ENCODE assay signal across 17 mouse cellular contexts in the genomic region with DNA sequence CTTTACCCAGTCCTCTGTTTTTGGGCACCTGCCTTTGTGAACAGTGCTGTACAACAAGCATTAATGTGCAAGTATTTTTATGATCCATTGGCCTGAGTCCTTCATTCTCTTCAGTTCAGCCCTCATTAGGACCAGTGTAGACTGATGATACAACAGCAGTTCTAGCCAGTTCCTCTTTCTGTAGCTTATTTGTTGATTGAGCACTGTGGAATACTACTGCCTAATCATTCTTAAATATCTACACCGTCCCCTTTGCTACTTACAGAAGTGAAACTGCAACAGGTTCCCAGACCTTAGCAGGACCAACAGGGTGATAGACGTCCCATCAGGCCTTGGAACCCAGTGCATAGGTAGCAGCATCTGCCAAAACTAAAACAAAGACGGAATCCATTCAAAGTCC. TPM values are rescaled to one million over a fixed set of nuclear protein-coding genes. Genes with fewer than 3 reads are reported as not detected.
DNase-seq lines count a peak whose midpoint lies in the region; ATAC-seq lines count a peak whose summit lies in the region.
"Had no signal": no experiment of that assay in that cellular context is flagged by ENCODE, and none has a peak within 500 bp of the region (broad histone marks: within the 10 kb centered on the region; RNA-seq: fewer than 3 reads in every experiment).

No protein-coding gene starts in this region.

- peak; percentile 83 for ATAC-seq in granulocyte monocyte progenitor cell, adult 5-6 weeks (replicated peaks; ENCODE audit: poor library complexity, severe bottlenecking)
- ATAC-seq: forebrain, embryonic 14.5 days; forebrain, embryonic 16.5 days had no signal

- DNase-seq in A20 (ENCODE audit: low read depth, low spot score) = peak; percentile 19
- DNase-seq in MEL-GATA-1-ER (ENCODE audit: extremely low read depth, low read depth) = peak; percentile 4
- no peak for DNase-seq in layer of hippocampus, postnatal 25 days (ENCODE audit: extremely low spot score in 1 of 2, low spot score in 1 of 2)
- DNase-seq in layer of hippocampus, postnatal 14 days (ENCODE audit: low spot score in 2 of 2) = no peak
- DNase-seq in cerebellum, adult 9-10 months = no peak
- no peak for DNase-seq in right cerebral cortex, postnatal 14 days
- DNase-seq: adrenal gland, adult 2 months; adrenal gland, postnatal 10 days; adrenal gland, postnatal 25 days; cerebellum, adult 11 months; cerebellum, adult 18-20 months; cerebellum, adult 8-10 months; cerebellum, postnatal 14 days; cerebellum, postnatal 36 days had no signal

RNA-seq across cellular contexts. Expression of a gene that starts 13.3 kb away (rescaled TPM):
- total RNA-seq in granulocyte monocyte progenitor cell, adult 5-6 weeks (2014; fragmentation: Nextera tagmentation) = 0.69 and 1.1 TPM in 2 replicates
- 0.65 and 0.88 TPM in 2 replicates for total RNA-seq in granulocyte monocyte progenitor cell, adult 5-6 weeks (2017)
- 1 to 10 TPM; 1.6 to 2.4 TPM for total RNA-seq in layer of hippocampus, postnatal 25 days (2021)
- total RNA-seq in layer of hippocampus, postnatal 14 days (2021) = 1 to 10 TPM in 1 of 2 experiments, under 1 TPM in 1; 0.90 to 1.4 TPM

Comparison
In these comparisons a context has a peak if more than half of its experiments do, and no peak if none do; other contexts are left out.
1. DNase-seq: peak in A20 (single experiment) and MEL-GATA-1-ER (single experiment); none in layer of hippocampus, postnatal 25 days (0 of 2), layer of hippocampus, postnatal 14 days (0 of 2), cerebellum, adult 9-10 months (single experiment) and right cerebral cortex, postnatal 14 days (single experiment).